Mouse (Mus musculus) layer of hippocampus, postnatal 10 days (tissue): ENCODE data around the gene Ppox. TPM values are rescaled to one million over a fixed set of nuclear protein-coding genes. Genes with fewer than 3 reads are reported as not detected.
A peak's percentile ranks its signal among the peaks of the same experiment; 100 is the strongest.

Source experiments
- DNase-seq, 2 experiments: peaks; one replicate each; pipeline ENCODE4 v3.0.0; 2021; ENCODE audit warnings: low spot score in 2 of 2
- total RNA-seq, 2 experiments: library from RNA; stranded (reverse); gene quantifications; 2 replicates each; pipeline ENCODE4 v1.2.3; 2021

Ppox gene
- total RNA-seq, 2 experiments from 2014 or later, result 28.8 to 30.0 TPM

DNA sequence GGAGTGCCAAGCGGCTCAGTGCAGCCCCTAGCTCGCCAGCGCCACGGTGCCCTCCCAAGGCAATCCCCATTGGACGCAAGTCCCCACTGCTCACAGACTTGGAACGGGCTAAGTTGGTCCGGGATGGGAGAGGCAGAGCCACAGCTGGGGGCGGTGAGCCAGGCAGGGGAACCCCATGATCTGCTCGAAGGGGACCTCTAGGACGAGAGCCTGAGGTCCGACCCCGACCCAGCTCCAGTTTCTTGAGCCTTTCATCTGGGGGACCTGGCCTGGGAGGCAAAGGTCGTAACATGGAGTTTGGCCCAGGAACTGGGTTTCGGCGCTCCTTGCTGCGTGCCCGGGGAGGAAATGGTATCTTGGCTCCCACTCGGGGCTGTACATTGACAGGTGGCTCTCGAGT is 5.5 kb upstream of the Ppox start:
- peak in 1 of 2 experiments; percentile 31 for DNase-seq

DNA sequence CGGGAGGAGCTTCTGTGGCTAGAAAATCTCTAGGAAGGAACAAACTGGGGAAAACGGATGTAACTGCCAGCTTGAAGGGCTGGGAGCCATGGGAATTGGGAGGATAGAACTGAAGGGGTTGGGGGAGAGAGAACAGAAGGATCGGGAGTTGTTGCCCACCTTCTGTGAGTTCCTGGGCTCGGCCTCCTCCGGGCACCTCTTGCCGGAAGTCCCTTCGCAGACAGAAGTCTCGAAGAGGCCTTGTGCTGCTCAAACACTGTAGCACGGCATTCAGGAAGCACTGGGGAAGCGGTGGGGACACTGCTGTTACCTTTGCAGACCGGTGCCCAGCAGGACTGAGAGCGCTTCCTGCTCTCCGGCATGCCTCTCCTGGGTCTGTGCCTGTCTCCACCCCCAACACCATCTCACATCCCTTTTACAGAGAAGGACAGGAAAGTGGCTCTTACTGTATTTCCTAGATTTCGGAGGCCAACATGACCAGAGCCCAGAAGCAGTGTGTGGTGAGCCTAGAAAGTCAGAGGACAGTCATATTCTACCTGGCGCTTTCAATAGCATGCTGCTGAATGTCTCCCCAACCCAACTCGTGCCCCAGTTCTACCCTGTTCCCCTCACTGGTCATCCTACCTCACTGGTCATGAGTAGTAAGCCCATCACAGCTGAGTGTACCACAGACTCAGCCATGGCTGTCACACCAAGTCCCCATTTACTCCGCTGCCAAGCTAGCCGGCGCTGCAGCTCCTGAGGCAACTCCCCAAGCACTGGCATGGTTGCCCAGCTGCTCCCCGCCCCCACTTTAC is 4.3 kb upstream of the Ppox start:
- peak in 1 of 2 experiments; percentile 13 for DNase-seq

DNA sequence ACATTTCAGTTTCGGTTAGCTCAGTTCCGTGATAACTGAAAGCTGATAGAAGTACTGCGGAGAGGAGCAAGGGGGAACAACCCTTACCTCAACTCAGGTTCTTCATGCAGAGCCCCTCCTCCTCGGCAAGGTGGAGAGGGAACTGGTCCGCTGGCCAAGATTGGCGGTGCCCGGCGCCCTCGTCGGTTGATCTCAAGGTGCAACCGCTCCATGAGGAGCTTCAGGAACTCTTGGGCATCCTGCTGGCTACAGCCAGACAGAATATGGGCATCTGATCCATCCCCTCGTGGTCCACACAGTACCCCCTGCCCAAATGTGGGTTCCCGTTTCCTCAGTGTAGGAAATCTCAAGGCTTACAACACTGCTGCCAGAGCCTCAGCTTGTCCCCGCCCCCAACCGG is 3.5 kb upstream of the Ppox start:
- DNase-seq, result peak in 1 of 2 experiments; percentile 9

DNA sequence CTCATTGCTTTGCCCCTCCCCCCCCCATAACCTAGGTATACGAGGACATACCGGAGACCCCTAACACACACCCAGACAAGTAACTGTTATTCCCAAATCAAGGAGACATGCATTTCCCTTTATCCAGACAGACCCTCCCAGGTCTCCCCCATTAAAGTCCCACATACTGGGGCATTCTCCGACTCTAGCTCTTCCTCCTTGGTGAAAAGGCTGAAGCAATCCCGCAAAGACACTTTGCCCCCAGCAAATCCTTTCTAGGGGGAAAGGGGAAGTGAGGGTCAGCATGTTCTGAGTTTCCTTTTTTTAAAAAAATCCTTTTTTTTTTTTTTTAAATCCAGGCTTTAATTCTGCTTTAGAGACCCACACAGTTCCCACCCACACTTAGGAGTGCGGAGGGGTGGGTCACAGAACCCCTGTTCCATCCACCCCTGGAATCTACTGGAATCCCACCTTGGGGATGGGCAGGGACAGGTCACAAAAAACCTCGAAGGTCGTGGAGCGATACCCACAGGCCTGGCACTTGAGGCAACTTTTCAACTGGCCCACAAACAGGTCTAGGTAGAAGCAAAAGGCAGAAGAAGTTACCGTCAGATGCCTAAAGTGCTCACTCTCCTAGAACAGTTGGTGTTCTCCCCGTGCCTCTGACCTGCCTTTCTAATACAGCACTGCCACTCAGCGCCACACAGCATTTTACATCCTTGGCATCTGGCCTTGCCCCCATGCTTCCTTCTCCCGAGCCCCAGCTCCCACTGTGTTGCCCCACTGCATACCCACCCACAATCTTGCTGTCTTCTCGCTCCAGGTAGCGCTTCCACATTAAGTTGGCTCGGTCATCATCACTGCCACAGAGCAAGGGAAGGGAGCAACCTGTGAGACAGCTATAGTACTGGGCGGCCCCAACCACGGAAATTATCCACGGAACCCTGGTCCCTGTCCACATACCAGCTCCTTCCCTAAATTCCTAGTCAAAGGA is 2.5 kb upstream of the Ppox start:
- peak in 1 of 2 experiments; percentile 13 for DNase-seq

DNA sequence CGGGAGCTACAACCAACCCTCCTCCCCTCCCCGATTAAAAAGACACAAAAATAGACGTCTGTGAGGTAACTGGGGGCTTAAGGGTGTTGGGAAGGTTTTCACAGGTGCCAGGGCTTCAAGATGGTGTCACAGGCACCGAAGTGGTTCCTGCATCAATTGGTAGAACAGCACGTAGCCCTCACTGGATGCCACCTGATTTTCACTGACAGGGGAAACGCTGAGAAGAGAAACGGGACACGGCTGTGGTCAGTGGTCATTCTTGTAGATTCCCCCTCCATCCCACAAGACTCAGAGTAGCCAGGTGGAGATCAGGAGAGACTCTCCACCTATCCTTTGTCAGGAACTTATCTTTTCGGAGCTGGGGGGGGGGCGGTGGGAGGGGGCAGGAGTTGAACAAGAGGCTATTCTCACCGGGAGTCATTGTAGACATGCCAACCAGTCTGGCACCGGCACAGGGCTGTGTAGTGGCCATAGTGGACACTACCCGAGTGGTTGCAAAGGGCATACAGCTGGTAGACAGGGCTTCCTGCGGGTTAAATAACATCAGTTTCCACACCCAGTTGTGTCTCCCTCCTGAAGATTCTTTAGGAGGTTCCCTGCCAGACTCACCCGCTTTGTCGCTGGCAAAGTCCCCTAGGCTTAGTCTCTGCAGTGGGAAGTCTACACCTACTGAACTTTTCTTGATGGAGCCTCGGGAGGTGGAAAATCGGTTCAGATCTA is 1.3 kb upstream of the Ppox start:
- peak in 1 of 2 experiments; percentile 13 for DNase-seq

DNA sequence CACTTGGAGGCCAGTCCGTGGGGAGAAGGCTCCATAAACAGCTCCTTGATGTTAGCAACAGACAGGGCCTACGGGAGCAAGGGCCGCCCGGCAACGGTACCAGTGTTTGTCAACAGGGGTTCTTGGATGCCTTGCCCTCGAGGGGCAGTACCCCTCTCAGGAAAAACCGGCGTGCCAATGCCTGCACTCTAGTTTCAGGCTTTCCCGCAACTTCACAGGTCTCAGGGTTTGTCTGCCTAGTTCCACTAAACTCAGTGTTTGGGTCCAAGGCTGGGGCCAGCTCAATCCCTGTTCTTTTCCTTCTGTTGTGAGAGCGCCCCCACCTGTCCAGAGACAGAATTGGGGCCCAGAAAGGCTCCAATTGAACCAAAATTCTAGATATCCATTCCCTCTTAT is 540 bp upstream of the Ppox start:
- peak; percentile 79 to 85 for DNase-seq

DNA sequence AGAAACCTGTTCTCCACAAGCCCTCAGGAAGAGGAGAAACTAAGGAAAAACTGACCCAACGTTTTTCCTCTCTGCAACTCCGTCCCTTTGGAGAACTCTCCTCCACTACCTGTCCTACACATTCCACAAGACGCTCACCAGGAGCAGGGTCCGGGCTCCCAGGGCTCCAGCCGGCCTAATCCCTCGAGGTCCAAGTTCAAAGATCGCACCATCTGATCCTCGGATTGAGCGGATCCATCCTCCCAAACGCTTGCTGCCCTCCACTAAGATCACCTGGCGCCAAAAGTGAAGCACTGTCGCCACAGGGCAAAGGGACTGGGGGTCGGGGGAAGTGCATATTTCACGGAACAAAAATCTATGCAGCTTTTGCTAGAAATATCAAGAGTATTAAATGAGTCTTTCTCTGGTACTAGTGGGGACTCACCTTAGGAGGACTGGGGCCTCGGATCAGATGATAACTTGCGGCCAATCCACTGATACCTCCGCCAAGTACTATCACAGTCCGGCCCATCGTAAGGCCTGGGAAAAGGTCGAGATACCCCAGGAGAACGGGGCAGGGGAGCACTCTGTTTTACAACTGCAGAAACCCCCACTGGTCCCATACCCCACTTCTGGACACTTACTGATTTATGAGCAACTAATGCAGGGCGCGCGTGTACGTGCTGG is 603 bp downstream of the Ppox start:
- DNase-seq, result peak in 1 of 2 experiments; percentile 8

DNA sequence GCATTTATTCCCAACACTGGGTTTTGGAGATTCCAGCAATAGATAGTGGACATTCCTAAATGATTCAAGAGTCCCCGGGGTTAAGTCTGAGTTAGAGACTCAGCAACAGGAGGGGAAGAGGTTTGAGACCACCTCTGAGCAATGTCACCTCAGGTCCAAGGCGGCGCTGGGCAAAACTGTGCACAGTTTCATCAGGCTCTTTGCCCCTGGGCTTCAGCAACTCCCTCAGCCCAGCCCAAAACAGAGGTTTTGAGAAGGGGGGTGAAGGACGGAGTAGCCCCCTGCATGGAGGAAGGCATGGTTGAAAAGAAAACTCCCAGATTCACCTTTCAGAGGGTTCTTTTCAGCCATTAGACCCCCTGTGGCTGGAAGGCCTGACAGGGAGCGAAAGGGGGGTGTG is 1.3 kb downstream of the Ppox start:
- DNase-seq, result no peak

DNA sequence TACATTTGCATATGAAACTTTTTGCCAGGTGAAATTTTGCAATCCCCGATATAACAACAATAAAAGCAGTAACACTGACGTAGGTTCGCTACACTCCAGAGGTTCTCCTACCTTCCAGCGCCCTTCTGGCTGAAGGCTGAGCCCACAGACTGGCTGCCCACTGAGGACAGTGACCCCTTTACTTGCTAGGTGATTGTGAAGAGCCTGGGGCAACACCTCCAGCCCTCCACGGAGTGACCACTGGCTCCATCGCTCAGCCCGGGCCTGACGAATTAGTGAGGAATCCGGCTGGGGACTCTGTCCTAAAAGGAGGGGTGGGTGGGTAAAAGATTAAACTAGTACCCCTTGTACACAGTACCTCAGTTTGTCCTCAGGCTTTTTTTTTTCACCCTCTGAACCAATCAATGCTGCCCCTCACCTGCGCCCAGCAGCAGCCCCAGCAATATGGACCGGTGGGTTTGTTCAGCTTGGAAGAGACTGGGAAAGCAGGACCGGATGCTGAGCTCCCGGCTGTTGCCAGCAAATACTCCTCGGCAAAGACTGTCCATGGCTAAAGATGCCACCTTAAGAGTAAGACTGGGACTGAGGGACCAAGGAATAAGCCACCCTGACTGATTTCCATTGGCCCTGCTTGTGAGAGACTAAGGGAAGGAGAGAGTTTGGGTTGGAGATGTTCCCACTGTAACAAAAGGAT is 1.8 kb downstream of the Ppox start:
- no peak for DNase-seq

DNA sequence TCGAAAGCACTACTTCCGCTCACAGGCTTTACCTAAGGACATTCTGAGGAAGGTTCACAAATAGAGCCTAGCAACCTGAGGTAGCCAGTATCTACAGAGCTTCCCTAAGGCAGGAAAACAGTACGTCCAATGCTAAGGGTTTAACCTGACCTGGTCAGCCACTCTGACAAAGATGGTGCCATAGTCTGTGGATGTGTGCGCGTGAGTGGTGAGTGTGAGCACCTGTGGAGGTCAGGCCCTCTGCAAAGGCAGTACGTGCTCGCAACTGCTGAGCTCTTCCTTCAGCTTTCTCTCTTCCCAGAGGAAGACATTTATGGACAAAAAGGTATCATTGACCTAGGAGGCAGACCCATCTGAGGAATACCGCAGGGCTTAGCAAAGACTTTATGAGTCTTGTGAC is 2.5 kb downstream of the Ppox start:
- DNase-seq, result no peak

DNA sequence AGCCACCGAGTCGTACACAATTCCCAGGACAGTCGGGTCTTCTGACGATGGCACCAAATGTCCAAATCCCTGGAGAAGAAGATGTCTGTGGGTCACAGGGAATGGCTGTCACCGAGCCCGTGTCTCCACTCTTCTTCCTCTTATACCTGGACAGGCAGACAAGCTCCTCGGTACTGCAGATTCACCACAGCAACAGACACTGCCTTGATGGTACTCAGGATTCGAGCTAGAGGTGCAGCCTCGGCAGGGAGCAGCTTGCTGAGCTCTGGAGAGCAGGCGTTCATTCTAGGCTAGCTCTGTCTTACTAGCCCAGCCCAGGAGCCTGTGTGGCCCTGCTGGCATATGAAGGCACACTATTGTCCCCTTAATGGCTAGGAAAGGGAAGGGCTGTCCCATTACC is 3.2 kb downstream of the Ppox start:
- no peak for DNase-seq

DNA sequence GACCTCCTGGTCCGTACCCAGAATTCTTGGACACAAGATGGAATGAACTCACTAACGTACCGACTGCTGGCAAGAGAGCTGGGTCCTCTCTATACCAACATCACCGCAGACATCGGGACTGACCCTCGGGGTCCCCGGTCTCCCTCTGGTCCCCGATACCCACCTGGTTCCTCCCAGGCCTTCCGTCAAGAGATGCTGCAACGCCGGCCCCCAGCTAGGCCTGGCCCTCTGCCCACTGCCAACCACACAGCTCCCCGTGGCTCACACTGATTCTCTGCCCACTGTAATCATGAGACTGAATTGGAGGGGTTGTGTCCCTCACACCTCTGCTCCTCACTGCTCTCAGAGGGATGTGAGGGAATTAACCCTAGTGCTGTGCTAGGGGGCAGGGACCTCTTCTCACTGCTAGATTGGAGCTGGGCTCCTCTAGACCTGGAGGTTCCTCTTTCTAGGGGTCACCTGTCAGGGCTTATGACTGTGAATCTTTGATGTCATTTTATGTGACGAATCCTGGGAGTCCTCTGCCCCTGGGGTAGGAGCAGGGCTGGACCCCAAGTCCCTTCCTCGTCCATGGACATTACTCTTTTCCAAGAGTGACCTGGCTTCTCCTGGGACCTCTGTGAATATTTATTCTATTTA is 4.8 kb downstream of the Ppox start:
- DNase-seq, result no peak

DNA sequence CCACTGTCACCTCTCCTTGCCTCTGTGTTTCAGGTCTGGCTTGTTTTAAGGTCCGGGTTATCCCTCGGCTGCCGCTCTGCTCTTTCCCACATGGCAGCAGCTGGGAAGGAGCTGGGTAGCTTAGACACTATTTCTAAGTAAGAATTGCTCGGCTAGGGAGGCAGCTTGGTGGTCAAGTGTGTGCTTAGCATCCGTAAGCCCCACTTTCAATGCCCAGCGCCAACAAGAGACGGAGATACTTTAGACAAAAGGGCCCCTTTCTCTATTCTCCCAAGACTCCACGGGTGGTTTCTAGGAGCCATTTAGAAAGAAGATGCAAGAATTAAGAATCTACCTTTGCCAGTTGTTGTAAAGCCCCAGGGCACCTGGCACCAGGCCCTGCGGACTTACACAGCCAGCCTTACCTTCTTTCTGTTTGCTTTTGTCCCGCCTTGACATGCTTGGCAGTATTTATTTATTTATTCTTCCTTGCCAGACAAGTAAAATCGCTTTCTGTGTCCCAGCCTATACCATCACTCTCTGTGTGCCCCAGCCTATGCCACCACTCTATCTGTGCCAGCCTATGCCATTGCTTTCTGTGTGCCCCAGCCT is 5.7 kb downstream of the Ppox start:
- DNase-seq, result no peak

DNA sequence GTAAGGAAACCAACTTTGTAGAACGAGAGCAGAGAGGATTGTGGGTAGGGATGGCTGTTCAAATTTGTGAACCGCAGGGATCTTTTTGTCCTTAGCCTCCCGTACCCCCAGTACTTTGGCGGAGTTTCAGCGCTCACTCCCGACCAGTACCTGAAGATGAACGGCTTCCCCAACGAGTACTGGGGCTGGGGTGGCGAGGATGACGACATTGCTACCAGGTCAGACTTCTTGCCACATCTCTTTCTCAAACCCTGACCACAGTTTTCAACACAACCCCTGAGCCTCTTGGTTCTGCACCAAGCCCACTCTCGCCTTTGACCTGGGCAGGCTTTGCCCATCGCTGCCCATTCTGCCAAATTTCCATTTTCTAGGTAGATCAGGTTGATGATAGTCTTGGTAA is 6.8 kb downstream of the Ppox start:
- no peak for DNase-seq

DNA sequence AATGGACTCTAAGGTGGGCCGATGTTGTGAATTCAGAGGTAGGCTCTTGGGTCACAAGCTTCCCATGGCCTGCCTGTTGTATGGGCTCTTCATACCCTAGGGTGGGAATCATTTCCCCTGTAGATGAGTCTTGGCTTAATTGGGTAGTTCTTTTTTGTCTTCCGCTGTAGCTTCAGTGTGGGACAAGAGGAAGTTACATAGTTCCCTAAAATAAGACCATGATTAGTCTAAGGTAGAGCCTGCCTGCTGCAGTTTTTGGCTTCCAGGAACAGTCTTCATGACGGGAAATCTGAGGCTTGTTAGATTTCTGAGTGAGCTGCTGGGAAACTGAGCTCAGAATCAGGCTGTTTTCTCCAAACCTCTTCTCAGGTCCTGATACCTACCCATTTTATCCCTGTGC is 8.9 kb downstream of the Ppox start:
- no peak for DNase-seq

DNA sequence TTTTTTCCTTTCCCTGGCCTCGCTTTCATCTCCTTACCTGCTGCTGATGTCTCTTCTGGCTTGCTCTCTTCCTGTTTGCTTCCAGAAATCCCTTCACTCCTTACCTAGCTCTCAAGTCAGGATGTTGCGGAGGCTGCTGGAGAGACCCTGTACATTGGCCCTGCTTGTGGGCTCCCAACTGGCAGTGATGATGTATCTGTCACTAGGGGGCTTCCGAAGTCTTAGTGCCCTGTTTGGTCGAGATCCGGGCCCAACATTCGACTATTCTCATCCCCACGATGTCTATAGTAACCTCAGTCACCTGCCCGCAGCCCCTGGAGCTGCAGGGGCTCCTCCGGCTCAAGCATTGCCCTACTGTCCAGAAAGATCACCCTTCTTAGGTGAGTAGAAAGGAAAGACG is 9.4 kb downstream of the Ppox start:
- DNase-seq, result no peak

DNA sequence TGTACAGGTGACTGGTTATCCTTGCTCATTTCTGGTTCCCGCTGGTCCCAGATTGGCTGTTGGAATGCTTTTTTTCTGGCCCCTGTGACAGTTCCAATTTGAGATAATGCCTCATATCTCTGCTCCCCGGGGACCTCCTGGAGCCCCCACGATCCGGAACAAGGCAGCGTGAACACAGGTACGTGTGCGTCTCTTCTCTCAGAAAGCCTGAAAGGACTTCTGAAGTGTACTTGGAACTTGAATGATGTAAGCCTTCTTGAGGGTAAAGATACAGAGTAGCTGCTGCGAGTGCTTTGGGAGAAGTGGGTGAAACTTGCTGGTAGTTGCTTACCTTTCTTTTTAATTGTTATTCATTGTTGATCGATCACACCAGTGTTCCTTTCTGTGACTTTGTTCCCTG is 9.8 kb downstream of the Ppox start:
- DNase-seq, result no peak

DNA sequence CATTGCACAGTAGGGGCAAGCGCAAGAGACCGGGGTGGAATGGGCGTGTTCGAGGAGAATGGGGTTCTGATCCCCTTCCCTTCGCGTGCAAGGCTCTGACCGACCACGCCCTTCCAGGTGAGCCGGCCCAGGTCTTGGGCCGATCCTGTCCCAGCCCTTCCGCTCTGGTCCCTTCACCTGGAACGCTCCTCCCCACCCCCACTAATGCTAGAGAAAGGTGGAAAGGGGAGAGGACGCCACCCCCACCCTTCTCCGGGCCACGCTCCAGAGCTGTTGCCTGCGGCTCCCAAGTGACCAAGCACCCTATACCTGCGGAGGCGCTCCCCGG is 10.4 kb downstream of the Ppox start:
- DNase-seq, result no peak

DNA sequence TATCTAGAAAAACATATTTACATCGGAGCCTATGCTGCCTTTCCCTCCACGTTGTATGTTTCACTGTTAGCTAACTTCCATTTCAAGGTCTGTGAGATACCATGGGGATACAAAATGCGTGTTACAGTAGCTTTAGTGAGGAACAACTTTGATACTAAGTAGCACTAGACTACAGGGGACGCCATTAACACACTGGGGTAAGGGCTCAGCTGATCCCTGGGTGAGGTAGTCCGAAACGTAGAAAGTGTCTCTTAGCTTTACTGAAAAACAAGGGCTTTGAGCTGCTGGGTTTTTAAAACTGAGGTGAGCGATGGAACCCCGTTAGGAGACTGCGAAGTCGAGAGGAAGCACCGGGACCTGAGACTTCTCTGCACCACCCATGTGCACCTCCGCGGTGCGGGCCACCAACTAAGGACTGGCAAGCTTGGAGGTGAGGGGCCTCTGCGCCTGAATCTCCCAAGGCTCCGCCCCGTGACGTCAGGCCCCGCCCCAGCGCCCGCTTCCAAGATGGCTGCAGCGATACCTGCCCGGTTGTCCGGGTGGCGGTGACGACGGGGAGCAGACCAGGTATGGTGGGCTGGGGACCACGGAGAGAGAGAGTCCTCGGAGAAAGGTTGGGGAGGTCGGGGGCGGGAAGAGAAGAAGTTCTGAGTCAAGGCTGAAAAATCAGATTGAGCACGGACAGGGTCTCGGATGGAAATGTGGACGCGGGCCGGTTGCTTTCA is 11.0 kb downstream of the Ppox start, which contains the start of gene B4galt3:
Gene B4galt3 (plus strand): TSS at position 481 of the 725 bp plus-strand sequence.
- DNase-seq, result peak; percentile 95 to 96
